Mouse (Mus musculus): ENCODE results near the gene Kars.

DNA sequence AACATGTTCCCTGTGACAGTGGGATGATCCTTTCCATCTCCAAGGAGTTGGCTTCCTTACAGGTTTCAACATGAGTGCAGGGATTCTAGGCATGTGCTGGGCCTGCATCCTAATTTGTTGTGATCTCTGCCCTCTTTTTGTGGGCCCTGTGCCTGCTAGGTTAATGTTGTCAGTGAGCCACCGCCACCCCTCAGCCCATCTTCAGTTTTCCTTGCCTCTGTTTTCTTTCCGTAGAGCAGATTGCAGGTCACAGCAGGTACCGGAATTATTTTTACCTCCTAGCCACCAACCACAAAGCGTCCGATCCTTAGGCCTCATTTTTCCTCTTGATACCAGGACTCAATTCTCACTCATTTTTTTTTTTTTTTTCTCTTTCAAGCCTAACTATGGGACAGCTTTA is 59.2 kb downstream of the Kars start:
- TF ChIP-seq FLI1 (IDR thresholded peaks at IDR 0.05; ENCODE audit: low read length) (no peak), GATA1 (IDR thresholded peaks at IDR 0.05; ENCODE audit: borderline replicate concordance, low read length) (no peak)
